Mouse (Mus musculus) testis, adult 2 months (tissue): Measurements from ENCODE around the gene Tubgcp2. TPM values are rescaled to one million over a fixed set of nuclear protein-coding genes. Genes with fewer than 3 reads are reported as not detected.

Source experiments
- H3K27ac ChIP-seq: fragments of 200-500 bp; 2 replicates; pipeline ENCODE4 v1.5.1; 2012; ENCODE audit warnings: low read depth, low read length; ENCODE audit not compliant: control insufficient read depth, insufficient read depth
- H3K27me3 ChIP-seq: fragments of 200-500 bp; 2 replicates; pipeline ENCODE4 v1.6.1; 2012; ENCODE audit warnings: mild to moderate bottlenecking, low read length, moderate library complexity; ENCODE audit not compliant: control insufficient read depth, insufficient read depth
- H3K36me3 ChIP-seq: fragments of 200-500 bp; 2 replicates; pipeline ENCODE4 v1.6.1; 2012; ENCODE audit warnings: mild to moderate bottlenecking, low read length; ENCODE audit not compliant: control insufficient read depth, insufficient read depth
- H3K4me1 ChIP-seq: fragments of 200-500 bp; 2 replicates; pipeline ENCODE4 v1.6.1; 2012; ENCODE audit warnings: low read length; ENCODE audit not compliant: control insufficient read depth, insufficient read depth
- H3K4me3 ChIP-seq: fragments of 200-500 bp; 2 replicates; pipeline ENCODE4 v1.5.1; 2012; ENCODE audit warnings: low read depth, mild to moderate bottlenecking, low read length, moderate library complexity, mixed read lengths; ENCODE audit not compliant: control insufficient read depth
- CTCF ChIP-seq: fragments of 200-500 bp; IDR thresholded peaks from 2 replicates; pipeline ENCODE4 v1.5.1; 2012; ENCODE audit warnings: low read depth, mild to moderate bottlenecking, inconsistent platforms, low read length, moderate library complexity; ENCODE audit not compliant: control insufficient read depth, insufficient read depth, insufficient replicate concordance
- POLR2A ChIP-seq: fragments of 200-500 bp; IDR thresholded peaks from 2 replicates; pipeline ENCODE4 v1.6.1; 2012; ENCODE audit warnings: low read depth, mild to moderate bottlenecking, inconsistent platforms, low read length, moderate library complexity; ENCODE audit not compliant: control insufficient read depth
- polyA plus RNA-seq: library from polyadenylated mRNA; depleted of rRNA; stranded (reverse); fragments of >200 nt; gene quantifications from 2 replicates; pipeline ENCODE4 v1.2.3, GENCODE M21; 2012; rRNA removed

Tubgcp2 gene
- polyA plus RNA-seq: 60.3 and 67.5 TPM in 2 replicates

DNA sequence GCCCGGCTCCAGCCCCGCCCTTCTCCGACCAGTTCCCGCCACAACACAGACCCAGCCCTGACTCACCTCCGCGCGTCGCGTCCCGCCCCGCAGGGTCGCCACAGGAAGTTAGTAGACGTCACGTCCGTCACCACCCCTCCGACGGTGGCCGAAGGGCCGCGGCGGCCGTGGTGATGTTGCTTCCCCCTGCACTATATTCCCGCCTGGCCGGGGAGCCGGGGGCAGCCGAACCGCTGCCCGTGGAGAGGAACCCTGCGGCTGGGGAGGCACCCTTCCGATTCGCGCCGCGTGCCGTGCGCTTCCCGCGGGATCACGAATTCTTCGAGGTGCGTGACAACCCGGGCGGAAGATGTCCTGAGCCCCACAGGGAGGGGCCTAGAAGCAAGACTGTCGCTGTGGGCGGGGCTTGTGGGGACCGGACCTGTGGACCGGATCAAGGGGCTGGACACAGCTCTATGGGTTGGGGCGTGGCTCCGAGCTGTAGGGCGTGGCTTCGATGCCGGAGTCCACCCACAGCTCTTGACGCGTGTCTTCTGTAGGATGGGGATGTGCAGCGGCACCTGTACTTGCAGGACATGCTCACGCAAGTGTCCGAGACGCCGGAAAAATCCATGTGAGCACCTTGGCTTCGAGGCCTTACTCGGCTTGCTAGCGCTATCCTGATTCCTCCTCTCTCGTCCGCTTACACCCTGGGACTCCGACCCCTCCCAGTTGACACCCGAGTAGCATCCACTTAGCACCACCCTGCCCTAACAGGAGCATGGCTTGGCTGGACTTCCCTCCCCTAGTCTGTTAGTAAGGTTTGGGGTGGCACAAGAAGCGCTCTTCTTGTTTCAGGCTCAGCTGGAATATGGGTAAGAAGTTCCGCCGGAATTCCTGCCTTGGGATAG is at the start of gene Tubgcp2, which contains the start of gene Zfp511:
Tubgcp2 (minus strand) TSS at position 389 of the 890 bp plus-strand sequence.
Zfp511 (plus strand) TSS at position 111 of the 890 bp plus-strand sequence.
- Histone ChIP-seq H3K27me3 (no peaks in the 10 kb centered on the region), H3K27ac (peak within 1 kb of the TSS; percentile 87), H3K36me3 (peaks cover 2% of the 10 kb centered on the region), H3K4me3 (peak within 1 kb of the TSS; percentile 94), H3K4me1 (peaks cover 6% of the 10 kb centered on the region)
- TF ChIP-seq CTCF: no peak
- TF ChIP-seq POLR2A: peak; percentile 88

DNA sequence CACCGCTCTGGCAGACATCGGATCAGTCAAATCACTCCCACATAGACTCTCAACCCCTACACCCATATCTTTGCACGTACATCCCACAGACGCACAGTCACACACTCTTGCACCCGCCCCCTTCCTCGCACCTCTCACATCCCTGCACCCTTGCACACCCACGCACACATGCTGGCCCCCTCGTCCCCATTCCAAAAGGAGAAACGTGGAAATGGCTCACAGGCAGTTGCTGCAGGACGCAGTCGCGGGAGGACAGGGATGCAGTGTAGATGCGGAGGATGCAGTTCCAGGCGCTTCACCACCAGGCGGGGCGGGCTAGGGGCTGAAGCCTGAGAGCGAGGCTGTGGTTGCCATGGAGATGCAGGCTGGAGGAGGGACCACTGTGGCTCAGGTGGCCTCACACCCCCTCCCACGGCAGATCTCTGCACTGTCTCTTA is 45.8 kb upstream of the Tubgcp2 start, which contains the start of gene Caly:
Caly (minus strand) TSS at position 307 of the 437 bp plus-strand sequence.
- no peaks in the 10 kb centered on the region for H3K27me3 ChIP-seq
- H3K27ac ChIP-seq: no peak within 1 kb of the TSS
- H3K36me3 ChIP-seq: no peaks in the 10 kb centered on the region
- no peak for TF ChIP-seq CTCF
- TF ChIP-seq POLR2A: no peak
- peak within 1 kb of the TSS; percentile 85 for H3K4me3 ChIP-seq
- peaks cover 21% of the 10 kb centered on the region for H3K4me1 ChIP-seq

DNA sequence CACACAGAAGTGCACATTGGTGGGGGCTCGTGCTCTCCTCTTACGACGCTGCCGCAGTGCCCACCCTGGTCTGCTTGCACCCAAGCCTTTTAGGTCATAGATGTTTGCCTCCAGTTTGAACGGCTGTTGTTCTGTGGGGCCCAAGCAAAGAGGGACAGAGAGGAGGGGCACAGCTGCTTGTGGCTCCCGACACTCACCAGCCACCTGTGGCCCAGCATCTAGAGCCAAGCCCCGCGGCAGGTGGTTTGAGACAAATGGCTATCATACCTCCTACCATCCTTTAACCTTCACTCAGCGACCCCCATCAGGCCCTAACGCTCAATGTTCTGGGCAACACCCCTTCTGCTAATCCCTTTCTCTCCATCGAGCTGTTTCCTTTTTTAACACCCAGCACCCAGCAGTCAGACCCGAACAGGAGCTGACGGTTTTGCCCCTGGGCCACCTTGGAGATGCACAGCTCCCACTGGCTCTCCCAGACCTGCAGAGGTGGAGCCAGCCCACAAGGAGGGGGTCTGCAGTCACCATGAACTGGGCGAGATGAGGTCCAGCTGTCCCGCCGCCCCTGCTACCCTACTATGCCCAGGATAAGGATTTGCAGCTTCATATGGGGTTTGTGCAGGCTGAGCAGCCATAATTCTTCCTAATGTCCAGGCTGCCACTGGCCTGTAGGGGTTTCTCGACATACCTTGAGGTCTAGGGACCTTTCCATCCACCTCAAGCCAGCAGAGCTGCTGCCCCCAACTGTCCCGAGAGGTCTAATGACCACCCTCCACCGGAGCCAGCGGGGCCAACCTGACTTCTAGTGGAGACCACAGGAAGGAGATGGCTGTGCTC is 45.2 kb upstream of the Tubgcp2 start:
- H3K4me1 ChIP-seq: peaks cover 21% of the 10 kb centered on the region
- TF ChIP-seq CTCF: no peak
- TF ChIP-seq POLR2A: no peak
- peak overlapping the region; percentile 85 for H3K4me3 ChIP-seq
- H3K36me3 ChIP-seq: no peaks in the 10 kb centered on the region
- no peak overlapping the region for H3K27ac ChIP-seq
- H3K27me3 ChIP-seq: no peaks in the 10 kb centered on the region

DNA sequence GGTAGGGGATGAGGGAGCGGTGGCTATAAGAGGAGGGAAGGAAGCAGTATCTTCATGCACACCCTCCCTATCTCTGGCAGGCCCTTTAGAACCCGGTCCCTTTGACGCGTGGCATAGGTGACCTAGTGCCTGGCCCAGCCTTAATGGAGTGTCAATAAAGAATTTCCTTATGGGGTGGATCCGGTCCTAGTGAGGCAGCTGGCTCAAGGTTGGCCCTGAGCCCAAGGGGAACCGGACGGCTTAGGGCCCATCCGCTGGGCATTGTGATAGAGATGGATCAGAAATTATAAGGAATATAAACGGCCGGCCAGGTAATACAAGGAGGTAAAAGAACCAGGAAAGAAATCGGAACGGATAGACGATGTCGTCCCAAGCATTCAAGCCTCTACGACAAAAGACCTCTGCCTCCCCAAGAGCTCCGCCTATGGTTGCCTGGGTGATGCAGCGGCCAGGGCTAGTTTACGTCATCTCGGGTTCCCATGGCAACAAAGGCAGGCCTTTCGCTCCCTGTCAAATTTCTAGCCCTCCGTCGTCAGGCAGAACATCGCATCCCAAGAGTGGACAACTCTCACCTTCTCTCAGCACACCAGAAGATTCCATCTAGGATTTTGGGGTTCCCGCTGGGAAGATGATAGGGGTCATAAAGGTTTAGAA is 44.2 kb upstream of the Tubgcp2 start:
- Histone ChIP-seq H3K36me3 (no peaks in the 10 kb centered on the region), H3K4me1 (peaks cover 21% of the 10 kb centered on the region), H3K27ac (no peak overlapping the region; the same call in 1 of the 2 replicates), H3K27me3 (no peaks in the 10 kb centered on the region), H3K4me3 (peak overlapping the region; percentile 85)
- TF ChIP-seq POLR2A (peak; percentile 63; the same call in 1 of the 2 replicates), CTCF (no peak)

DNA sequence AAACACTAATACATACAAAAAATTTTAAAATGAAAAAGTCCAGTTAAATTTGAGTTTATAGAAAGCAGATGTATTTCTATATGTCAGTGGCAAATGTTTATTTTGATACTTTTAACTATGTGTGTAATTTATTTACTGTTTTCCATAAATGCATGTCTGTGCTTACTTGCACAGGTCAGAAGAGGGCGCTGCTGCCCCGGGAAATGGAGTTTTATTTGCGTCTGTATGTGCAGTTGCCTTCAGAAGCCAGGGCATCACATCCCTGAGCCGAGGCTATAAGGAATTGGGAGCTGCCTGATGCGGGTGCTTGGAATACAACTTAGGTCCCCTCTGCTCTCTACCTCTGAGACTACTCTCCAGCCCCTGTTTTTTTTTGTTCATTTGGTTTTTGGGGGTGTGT is 42.2 kb upstream of the Tubgcp2 start:
- no peaks in the 10 kb centered on the region for H3K27me3 ChIP-seq
- H3K4me1 ChIP-seq: peaks cover 21% of the 10 kb centered on the region
- no peak for TF ChIP-seq POLR2A
- TF ChIP-seq CTCF: peak; percentile 51; the same call in 1 of the 2 replicates
- H3K36me3 ChIP-seq: no peaks in the 10 kb centered on the region
- no peak overlapping the region for H3K27ac ChIP-seq
- H3K4me3 ChIP-seq: no peak overlapping the region

DNA sequence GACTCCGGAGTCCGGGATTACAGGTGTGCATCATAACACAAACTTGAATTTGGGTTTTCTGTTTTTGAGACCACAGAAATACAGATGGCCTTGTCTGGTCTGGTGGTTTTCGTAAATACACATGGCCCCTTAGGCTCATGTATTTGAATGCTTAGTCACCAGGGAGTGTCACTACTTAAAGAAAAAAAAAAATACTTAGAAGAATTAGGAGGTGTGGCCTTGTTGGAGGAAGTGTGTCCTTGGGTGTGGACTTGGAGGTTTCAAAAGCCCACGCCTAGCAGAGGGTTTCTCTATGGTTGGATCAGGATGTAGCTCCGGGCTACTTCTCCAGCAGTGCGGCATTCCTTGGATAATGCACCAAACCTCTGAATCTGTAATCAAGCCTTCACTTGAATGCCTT is 41.2 kb upstream of the Tubgcp2 start:
- H3K27ac ChIP-seq: no peak overlapping the region
- no peak overlapping the region for H3K4me3 ChIP-seq
- H3K4me1 ChIP-seq: peaks cover 21% of the 10 kb centered on the region
- no peaks in the 10 kb centered on the region for H3K27me3 ChIP-seq
- no peaks in the 10 kb centered on the region for H3K36me3 ChIP-seq
- no peak for TF ChIP-seq CTCF
- TF ChIP-seq POLR2A: no peak
